Mouse (Mus musculus): ENCODE results near the gene Ccdc163. TPM values are rescaled to one million over a fixed set of nuclear protein-coding genes. Genes with fewer than 3 reads are reported as not detected.

The Ccdc163 gene
- total RNA-seq, 2 experiments from 2014 or later: 3.9 to 6.0 TPM

GRCm38 (mm10) chr4:116712536-116712935 lies 4.2 kb downstream of the Ccdc163 start:
- H3K4me3 ChIP-seq: no peak overlapping the region
- TF ChIP-seq CTCF (conservative IDR thresholded peaks at IDR 0.05): no peak
- no peak for DNase-seq (ENCODE audit: low spot score in 2 of 2)
- H3K27ac ChIP-seq: no peak overlapping the region

GRCm38 (mm10) chr4:116719396-116719795 lies 11.1 kb downstream of the Ccdc163 start:
- Histone ChIP-seq H3K27ac (no peak overlapping the region), H3K4me3 (no peak overlapping the region)
- peak; percentile 71 to 77 for DNase-seq (ENCODE audit: low spot score in 2 of 2)
- TF ChIP-seq CTCF (conservative IDR thresholded peaks at IDR 0.05): peak; percentile 94

- peak; percentile 81 to 96 for DNase-seq (ENCODE audit: low spot score in 2 of 2)
- no peak for TF ChIP-seq CTCF (conservative IDR thresholded peaks at IDR 0.05)
- peak within 1 kb of the TSS; percentile 87 for H3K27ac ChIP-seq
- H3K4me3 ChIP-seq: peak within 1 kb of the TSS; percentile 67
Observed at GRCm38 (mm10) chr4:116720343-116721097, 12.2 kb downstream of the Ccdc163 start, which contains the start of gene Tesk2. Gene Tesk2, plus strand, starts transcription at chr4:116720948.

- no peak; the same call in 1 of the 2 replicates for TF ChIP-seq CTCF (conservative IDR thresholded peaks at IDR 0.05)
- Histone ChIP-seq H3K4me3 (peak overlapping the region; percentile 67), H3K27ac (peak overlapping the region; percentile 87)
- DNase-seq (ENCODE audit: low spot score in 2 of 2): no peak
Observed at GRCm38 (mm10) chr4:116721098-116721628, 12.9 kb downstream of the Ccdc163 start.

GRCm38 (mm10) chr4:116722230-116722629 lies 13.9 kb downstream of the Ccdc163 start:
- Histone ChIP-seq H3K4me3 (no peak overlapping the region), H3K27ac (no peak overlapping the region; the same call in 1 of the 2 replicates)
- DNase-seq (ENCODE audit: low spot score in 2 of 2): no peak
- TF ChIP-seq CTCF (conservative IDR thresholded peaks at IDR 0.05): no peak

- DNase-seq (ENCODE audit: low spot score in 2 of 2): no peak
- no peak overlapping the region for H3K27ac ChIP-seq
- no peak for TF ChIP-seq CTCF (conservative IDR thresholded peaks at IDR 0.05)
- H3K4me3 ChIP-seq: no peak overlapping the region
Observed at GRCm38 (mm10) chr4:116725444-116725843, 17.1 kb downstream of the Ccdc163 start.

- no peak for TF ChIP-seq CTCF (conservative IDR thresholded peaks at IDR 0.05)
- H3K27ac ChIP-seq: no peak overlapping the region
- no peak overlapping the region for H3K4me3 ChIP-seq
- DNase-seq (ENCODE audit: low spot score in 2 of 2): no peak
Observed at GRCm38 (mm10) chr4:116727401-116727800, 19.1 kb downstream of the Ccdc163 start.

GRCm38 (mm10) chr4:116729532-116729931 lies 21.2 kb downstream of the Ccdc163 start:
- Histone ChIP-seq H3K4me3 (no peak overlapping the region), H3K27ac (no peak overlapping the region)
- DNase-seq (ENCODE audit: low spot score in 2 of 2): no peak
- TF ChIP-seq CTCF (conservative IDR thresholded peaks at IDR 0.05): no peak

GRCm38 (mm10) chr4:116731077-116731476 lies 22.8 kb downstream of the Ccdc163 start:
- Histone ChIP-seq H3K27ac (no peak overlapping the region), H3K4me3 (no peak overlapping the region)
- DNase-seq (ENCODE audit: low spot score in 2 of 2): no peak
- no peak for TF ChIP-seq CTCF (conservative IDR thresholded peaks at IDR 0.05)

GRCm38 (mm10) chr4:116732355-116732754 lies 24.0 kb downstream of the Ccdc163 start:
- no peak overlapping the region for H3K27ac ChIP-seq
- H3K4me3 ChIP-seq: no peak overlapping the region
- DNase-seq (ENCODE audit: low spot score in 2 of 2): no peak
- TF ChIP-seq CTCF (conservative IDR thresholded peaks at IDR 0.05): no peak

- Histone ChIP-seq H3K4me3 (no peak overlapping the region), H3K27ac (no peak overlapping the region)
- TF ChIP-seq CTCF (conservative IDR thresholded peaks at IDR 0.05): no peak
- DNase-seq (ENCODE audit: low spot score in 2 of 2): no peak
Observed at GRCm38 (mm10) chr4:116734996-116735395, 26.7 kb downstream of the Ccdc163 start.

GRCm38 (mm10) chr4:116738972-116739751 lies 30.9 kb downstream of the Ccdc163 start:
- no peak for TF ChIP-seq CTCF (conservative IDR thresholded peaks at IDR 0.05)
- H3K4me3 ChIP-seq: no peak overlapping the region
- DNase-seq (ENCODE audit: low spot score in 2 of 2): no peak
- no peak overlapping the region for H3K27ac ChIP-seq

GRCm38 (mm10) chr4:116749750-116750149 lies 41.4 kb downstream of the Ccdc163 start:
- Histone ChIP-seq H3K4me3 (no peak overlapping the region), H3K27ac (no peak overlapping the region)
- no peak for DNase-seq (ENCODE audit: low spot score in 2 of 2)
- TF ChIP-seq CTCF (conservative IDR thresholded peaks at IDR 0.05): no peak
